Comparison of ENCODE assay signal across 9 mouse cellular contexts in genomic region chr10:41208860-41209377, GRCm38 (mm10).
DNase-seq lines count a peak whose midpoint lies in the region; ATAC-seq lines count a peak whose summit lies in the region.
"Had no signal": no experiment of that assay in that cellular context is flagged by ENCODE, and none has a peak within 500 bp of the region (broad histone marks: within the 10 kb centered on the region; RNA-seq: fewer than 3 reads in every experiment).

No protein-coding gene starts in this region.

- H3K27ac ChIP-seq in midbrain, embryonic 11.5 days (ENCODE audit: low read depth, low read length), result no peak overlapping the region; the same call in 1 of the 2 replicates
- no peak overlapping the region for H3K27ac ChIP-seq in midbrain, embryonic 10.5 days (replicated peaks)
- peak overlapping the region; percentile 98 for H3K27ac ChIP-seq in liver, embryonic 13.5 days
- H3K27ac ChIP-seq in kidney, embryonic 16.5 days (ENCODE audit: low read length), result no peak overlapping the region
- H3K27ac ChIP-seq: embryonic facial prominence, embryonic 13.5 days had no signal

- WGBS in midbrain, embryonic 11.5 days, result 68% methylated on average over 6 of the region's 6 CpGs
- 77% methylated on average over 6 of the region's 6 CpGs for WGBS in midbrain, embryonic 10.5 days
- 21% methylated on average over 6 of the region's 6 CpGs for WGBS in liver, embryonic 13.5 days (ENCODE audit: insufficient replicate concordance)
- WGBS in kidney, embryonic 16.5 days, result 70% methylated on average over 6 of the region's 6 CpGs

- no peak overlapping the region for H3K4me2 ChIP-seq in midbrain, embryonic 11.5 days
- H3K4me2 ChIP-seq in liver, embryonic 13.5 days, result peak overlapping the region; percentile 48
- no peak overlapping the region for H3K4me2 ChIP-seq in kidney, embryonic 16.5 days (replicated peaks; ENCODE audit: low read depth, low read length)
- H3K4me2 ChIP-seq: embryonic facial prominence, embryonic 13.5 days had no signal

- H3K9me3 ChIP-seq in midbrain, embryonic 11.5 days (ENCODE audit: control insufficient read depth, low read length), result no peaks in the 10 kb centered on the region
- no peaks in the 10 kb centered on the region for H3K9me3 ChIP-seq in midbrain, embryonic 10.5 days (replicated peaks)
- H3K9me3 ChIP-seq in liver, embryonic 13.5 days (replicated peaks), result no peaks in the 10 kb centered on the region
- no peaks in the 10 kb centered on the region for H3K9me3 ChIP-seq in kidney, embryonic 16.5 days (ENCODE audit: low read length)
- H3K9me3 ChIP-seq: embryonic facial prominence, embryonic 13.5 days had no signal

- no peak for DNase-seq in midbrain, embryonic 11.5 days (ENCODE audit: low spot score, missing footprints)
- no peak for DNase-seq in midbrain, embryonic 10.5 days (ENCODE audit: low spot score)
- peak; percentile 84 for DNase-seq in c-Kit-positive CD71-positive TER-119-negative erythroid progenitor cells, embryonic 14.5 days (ENCODE audit: low read depth)
- DNase-seq in liver, embryonic 13.5 days, result peak; percentile 72
- DNase-seq in retina, postnatal 7 days (ENCODE audit: low read depth, low spot score), result peak; percentile 37
- no peak for DNase-seq in right cerebral cortex, postnatal 25 days
- no peak for DNase-seq in adrenal gland, postnatal 25 days

- no peaks in the 10 kb centered on the region for H3K27me3 ChIP-seq in midbrain, embryonic 11.5 days (ENCODE audit: control insufficient read depth, insufficient read depth, low read length)
- H3K27me3 ChIP-seq in midbrain, embryonic 10.5 days (ENCODE audit: low read depth, poor library complexity, severe bottlenecking), result no peaks in the 10 kb centered on the region
- H3K27me3 ChIP-seq in liver, embryonic 13.5 days, result no peaks in the 10 kb centered on the region
- H3K27me3 ChIP-seq in kidney, embryonic 16.5 days (ENCODE audit: insufficient read depth, low read length), result no peaks in the 10 kb centered on the region
- H3K27me3 ChIP-seq: embryonic facial prominence, embryonic 13.5 days had no signal

- H3K9ac ChIP-seq in midbrain, embryonic 11.5 days (ENCODE audit: low read length), result no peak overlapping the region
- H3K9ac ChIP-seq in liver, embryonic 13.5 days, result peak overlapping the region; percentile 53; the same call in 1 of the 2 replicates
- H3K9ac ChIP-seq in kidney, embryonic 16.5 days (replicated peaks; ENCODE audit: low read length), result no peak overlapping the region
- H3K9ac ChIP-seq: embryonic facial prominence, embryonic 13.5 days had no signal

- H3K4me1 ChIP-seq in midbrain, embryonic 11.5 days (ENCODE audit: control insufficient read depth, insufficient read depth, low read length), result peaks cover 3% of the 10 kb centered on the region; the same call in 1 of the 2 replicates
- peaks cover 33% of the 10 kb centered on the region for H3K4me1 ChIP-seq in midbrain, embryonic 10.5 days
- peaks cover 86% of the 10 kb centered on the region for H3K4me1 ChIP-seq in liver, embryonic 13.5 days (replicated peaks)
- no peaks in the 10 kb centered on the region for H3K4me1 ChIP-seq in kidney, embryonic 16.5 days (ENCODE audit: insufficient read depth, low read length)
- H3K4me1 ChIP-seq: embryonic facial prominence, embryonic 13.5 days had no signal

- ATAC-seq in midbrain, embryonic 11.5 days (ENCODE audit: low FRiP score), result peak; percentile 46; the same call in 1 of the 2 replicates
- peak; percentile 82 for ATAC-seq in liver, embryonic 13.5 days (ENCODE audit: low read depth)
- ATAC-seq in kidney, embryonic 16.5 days (ENCODE audit: low FRiP score, low TSS enrichment), result no peak

- no peaks in the 10 kb centered on the region for H3K36me3 ChIP-seq in midbrain, embryonic 11.5 days (ENCODE audit: control insufficient read depth, insufficient read depth, low read length)
- no peaks in the 10 kb centered on the region for H3K36me3 ChIP-seq in midbrain, embryonic 10.5 days
- H3K36me3 ChIP-seq in liver, embryonic 13.5 days, result no peaks in the 10 kb centered on the region
- no peaks in the 10 kb centered on the region for H3K36me3 ChIP-seq in kidney, embryonic 16.5 days (ENCODE audit: insufficient read depth, low read length)
- H3K36me3 ChIP-seq: embryonic facial prominence, embryonic 13.5 days had no signal

- no peak overlapping the region for H3K4me3 ChIP-seq in midbrain, embryonic 11.5 days (ENCODE audit: low read depth, low read length)
- no peak overlapping the region for H3K4me3 ChIP-seq in midbrain, embryonic 10.5 days
- H3K4me3 ChIP-seq in liver, embryonic 13.5 days (replicated peaks), result no peak overlapping the region
- H3K4me3 ChIP-seq in kidney, embryonic 16.5 days (ENCODE audit: low read length), result no peak overlapping the region
- H3K4me3 ChIP-seq: embryonic facial prominence, embryonic 13.5 days had no signal

Comparison
In these comparisons a context has a peak if more than half of its experiments do, and no peak if none do; other contexts are left out.
1. DNase-seq: peak in c-Kit-positive CD71-positive TER-119-negative erythroid progenitor cells, embryonic 14.5 days (single experiment), liver, embryonic 13.5 days (single experiment) and retina, postnatal 7 days (single experiment); none in midbrain, embryonic 11.5 days (single experiment), midbrain, embryonic 10.5 days (single experiment), right cerebral cortex, postnatal 25 days (single experiment) and adrenal gland, postnatal 25 days (single experiment).